Mouse (Mus musculus): ENCODE measurements around the gene Sertm1. TPM values are rescaled to one million over a fixed set of nuclear protein-coding genes. Genes with fewer than 3 reads are reported as not detected.

The Sertm1 gene
- not detected for total RNA-seq (2023)

DNA sequence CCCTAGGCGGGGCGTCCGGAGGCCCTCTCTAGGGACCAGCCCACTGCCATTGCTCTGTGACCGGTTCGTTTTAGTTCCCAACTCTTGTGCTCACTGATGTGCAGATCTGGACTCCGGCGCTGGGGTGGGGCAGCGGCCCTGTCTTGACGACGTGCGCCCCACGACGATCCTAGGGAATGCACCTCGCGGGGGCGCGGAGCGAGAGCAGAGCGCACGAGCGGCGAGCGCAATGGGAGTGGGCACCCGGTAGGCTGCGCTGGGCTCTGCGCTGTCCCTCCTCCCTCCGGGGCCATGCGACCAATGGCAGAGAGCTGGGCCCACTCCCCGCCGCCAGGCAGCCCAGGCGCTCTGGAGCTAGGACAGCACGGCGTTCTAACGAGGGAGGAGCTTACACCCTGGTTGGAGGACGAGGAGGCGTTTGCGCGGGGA is at the start of gene Sertm1:
Sertm1 (minus strand) TSS at position 245 of the 429 bp plus-strand sequence.

Other genes starting within 250 kb of the Sertm1 start
- gene Supt20, start 223.1 kb downstream of the Sertm1 start, total RNA-seq (2023), result 142 TPM
- not detected for gene Gm21958, start 201.5 kb downstream of the Sertm1 start, total RNA-seq (2023)
- 108 TPM for gene Exosc8, start 180.5 kb downstream of the Sertm1 start, total RNA-seq (2023)
- 26.8 TPM for gene Alg5, start 180.3 kb downstream of the Sertm1 start, total RNA-seq (2023)
- gene Smad9, start 160.3 kb downstream of the Sertm1 start, total RNA-seq (2023), result not detected
- 32.6 TPM for gene Rfxap, start 108.1 kb downstream of the Sertm1 start, total RNA-seq (2023)
- gene Ccna1, start 139.6 kb upstream of the Sertm1 start, total RNA-seq (2023), result not detected
- 22.9 TPM for gene Spg20, start 196.2 kb upstream of the Sertm1 start, total RNA-seq (2023)
- gene Ccdc169, start 221.5 kb upstream of the Sertm1 start, total RNA-seq (2023), result not detected